Mouse (Mus musculus): Measurements from ENCODE around the gene Kcnma1. TPM values are rescaled to one million over a fixed set of nuclear protein-coding genes. Genes with fewer than 3 reads are reported as not detected.

Kcnma1 gene
- 1.1 and 1.3 TPM in 2 replicates for polyA plus RNA-seq (2014; fragmentation: Nextera tagmentation; extraction: Ambion mirVana)

- Histone ChIP-seq H3K9ac (ENCODE audit: low read length) (no peak within 1 kb of the TSS), H3K27ac (ENCODE audit: low read depth, low read length) (no peak within 1 kb of the TSS), H3K4me2 (no peak within 1 kb of the TSS), H3K4me1 (ENCODE audit: control insufficient read depth, insufficient read depth, low read length) (no peaks in the 10 kb centered on the region), H3K4me3 (ENCODE audit: low read depth, low read length) (no peak within 1 kb of the TSS), H3K36me3 (ENCODE audit: control insufficient read depth, insufficient read depth, low read length) (no peaks in the 10 kb centered on the region), H3K9me3 (ENCODE audit: control insufficient read depth, low read length) (no peaks in the 10 kb centered on the region), H3K27me3 (ENCODE audit: control insufficient read depth, insufficient read depth, low read length) (no peaks in the 10 kb centered on the region)
- ATAC-seq (ENCODE audit: low FRiP score) (no peak), DNase-seq (ENCODE audit: low spot score, missing footprints) (no peak)
- 61% methylated on average over 3 of the region's 3 CpGs for WGBS
Measured at GRCm38 (mm10) chr14:24014391-24014790, at the start of gene Kcnma1. Gene Kcnma1, minus strand, starts transcription at chr14:24014491.

GRCm38 (mm10) chr14:24059747-24060146, 45.5 kb upstream of the Kcnma1 start:
- peak; percentile 86 for DNase-seq (ENCODE audit: low spot score, missing footprints)
- ATAC-seq (ENCODE audit: low FRiP score) = no peak
- no peak overlapping the region for H3K27ac ChIP-seq (ENCODE audit: low read depth, low read length)
- H3K27me3 ChIP-seq (ENCODE audit: control insufficient read depth, insufficient read depth, low read length) = no peaks in the 10 kb centered on the region
- no peak overlapping the region for H3K4me3 ChIP-seq (ENCODE audit: low read depth, low read length)
- H3K9me3 ChIP-seq (ENCODE audit: control insufficient read depth, low read length) = no peaks in the 10 kb centered on the region
- no peaks in the 10 kb centered on the region for H3K36me3 ChIP-seq (ENCODE audit: control insufficient read depth, insufficient read depth, low read length)
- H3K9ac ChIP-seq (ENCODE audit: low read length) = no peak overlapping the region
- H3K4me2 ChIP-seq = no peak overlapping the region
- H3K4me1 ChIP-seq (ENCODE audit: control insufficient read depth, insufficient read depth, low read length) = no peaks in the 10 kb centered on the region
- 36% methylated on average over 8 of the region's 8 CpGs for WGBS

- DNase-seq (ENCODE audit: low spot score, missing footprints) (peak; percentile 35), ATAC-seq (ENCODE audit: low FRiP score) (no peak)
- no peak overlapping the region for H3K27ac ChIP-seq (ENCODE audit: low read depth, low read length)
- 87% methylated on average over 4 of the region's 4 CpGs for WGBS
- no peak overlapping the region for H3K4me2 ChIP-seq
- no peak overlapping the region for H3K4me3 ChIP-seq (ENCODE audit: low read depth, low read length)
- H3K9ac ChIP-seq (ENCODE audit: low read length) = no peak overlapping the region
- no peaks in the 10 kb centered on the region for H3K9me3 ChIP-seq (ENCODE audit: control insufficient read depth, low read length)
- H3K36me3 ChIP-seq (ENCODE audit: control insufficient read depth, insufficient read depth, low read length) = no peaks in the 10 kb centered on the region
- no peaks in the 10 kb centered on the region for H3K27me3 ChIP-seq (ENCODE audit: control insufficient read depth, insufficient read depth, low read length)
- no peaks in the 10 kb centered on the region for H3K4me1 ChIP-seq (ENCODE audit: control insufficient read depth, insufficient read depth, low read length)
Measured at GRCm38 (mm10) chr14:24059287-24059686, 45.0 kb upstream of the Kcnma1 start.

- no peaks in the 10 kb centered on the region for H3K36me3 ChIP-seq (ENCODE audit: control insufficient read depth, insufficient read depth, low read length)
- no peaks in the 10 kb centered on the region for H3K27me3 ChIP-seq (ENCODE audit: control insufficient read depth, insufficient read depth, low read length)
- H3K4me2 ChIP-seq = no peak overlapping the region
- no peak overlapping the region for H3K9ac ChIP-seq (ENCODE audit: low read length)
- DNase-seq (ENCODE audit: low spot score, missing footprints) (peak; percentile 35), ATAC-seq (ENCODE audit: low FRiP score) (no peak)
- H3K27ac ChIP-seq (ENCODE audit: low read depth, low read length) = no peak overlapping the region
- H3K4me3 ChIP-seq (ENCODE audit: low read depth, low read length) = no peak overlapping the region
- H3K9me3 ChIP-seq (ENCODE audit: control insufficient read depth, low read length) = no peaks in the 10 kb centered on the region
- 83% methylated on average over 2 of the region's 2 CpGs for WGBS
- no peaks in the 10 kb centered on the region for H3K4me1 ChIP-seq (ENCODE audit: control insufficient read depth, insufficient read depth, low read length)
Measured at GRCm38 (mm10) chr14:24051821-24052220, 37.5 kb upstream of the Kcnma1 start.

- Histone ChIP-seq H3K9ac (ENCODE audit: low read length) (no peak overlapping the region), H3K9me3 (ENCODE audit: control insufficient read depth, low read length) (no peaks in the 10 kb centered on the region), H3K4me3 (ENCODE audit: low read depth, low read length) (no peak overlapping the region), H3K27me3 (ENCODE audit: control insufficient read depth, insufficient read depth, low read length) (no peaks in the 10 kb centered on the region), H3K4me2 (no peak overlapping the region), H3K36me3 (ENCODE audit: control insufficient read depth, insufficient read depth, low read length) (no peaks in the 10 kb centered on the region), H3K27ac (ENCODE audit: low read depth, low read length) (no peak overlapping the region), H3K4me1 (ENCODE audit: control insufficient read depth, insufficient read depth, low read length) (peaks cover 13% of the 10 kb centered on the region)
- ATAC-seq (ENCODE audit: low FRiP score) (no peak), DNase-seq (ENCODE audit: low spot score, missing footprints) (no peak)
- WGBS = 24% methylated on average over 2 of the region's 2 CpGs
Measured at GRCm38 (mm10) chr14:24036609-24037008, 22.3 kb upstream of the Kcnma1 start.

GRCm38 (mm10) chr14:24036208-24036535, 21.9 kb upstream of the Kcnma1 start:
- 29% methylated on average over 4 of the region's 4 CpGs for WGBS
- Histone ChIP-seq H3K36me3 (ENCODE audit: control insufficient read depth, insufficient read depth, low read length) (no peaks in the 10 kb centered on the region), H3K4me2 (no peak overlapping the region), H3K9ac (ENCODE audit: low read length) (peak overlapping the region; percentile 4; the same call in 1 of the 2 replicates), H3K9me3 (ENCODE audit: control insufficient read depth, low read length) (no peaks in the 10 kb centered on the region), H3K4me1 (ENCODE audit: control insufficient read depth, insufficient read depth, low read length) (peaks cover 13% of the 10 kb centered on the region), H3K27ac (ENCODE audit: low read depth, low read length) (no peak overlapping the region), H3K27me3 (ENCODE audit: control insufficient read depth, insufficient read depth, low read length) (no peaks in the 10 kb centered on the region), H3K4me3 (ENCODE audit: low read depth, low read length) (no peak overlapping the region)
- ATAC-seq (ENCODE audit: low FRiP score) (no peak), DNase-seq (ENCODE audit: low spot score, missing footprints) (no peak)

- no peak overlapping the region for H3K27ac ChIP-seq (ENCODE audit: low read depth, low read length)
- H3K27me3 ChIP-seq (ENCODE audit: control insufficient read depth, insufficient read depth, low read length) = no peaks in the 10 kb centered on the region
- no peaks in the 10 kb centered on the region for H3K36me3 ChIP-seq (ENCODE audit: control insufficient read depth, insufficient read depth, low read length)
- WGBS = 14% methylated on average over 11 of the region's 11 CpGs
- H3K9ac ChIP-seq (ENCODE audit: low read length) = peak overlapping the region; percentile 4; the same call in 1 of the 2 replicates
- H3K4me3 ChIP-seq (ENCODE audit: low read depth, low read length) = no peak overlapping the region
- H3K9me3 ChIP-seq (ENCODE audit: control insufficient read depth, low read length) = no peaks in the 10 kb centered on the region
- peaks cover 13% of the 10 kb centered on the region for H3K4me1 ChIP-seq (ENCODE audit: control insufficient read depth, insufficient read depth, low read length)
- H3K4me2 ChIP-seq = no peak overlapping the region
- ATAC-seq (ENCODE audit: low FRiP score) (0 out of 2 replicates have a peak, but pooled peaks have one; percentile 61), DNase-seq (ENCODE audit: low spot score, missing footprints) (peak; percentile 84)
Measured at GRCm38 (mm10) chr14:24035486-24036207, 21.4 kb upstream of the Kcnma1 start.

- H3K27ac ChIP-seq (ENCODE audit: low read depth, low read length) = no peak overlapping the region
- H3K4me2 ChIP-seq = no peak overlapping the region
- peaks cover 13% of the 10 kb centered on the region for H3K4me1 ChIP-seq (ENCODE audit: control insufficient read depth, insufficient read depth, low read length)
- H3K27me3 ChIP-seq (ENCODE audit: control insufficient read depth, insufficient read depth, low read length) = no peaks in the 10 kb centered on the region
- H3K36me3 ChIP-seq (ENCODE audit: control insufficient read depth, insufficient read depth, low read length) = no peaks in the 10 kb centered on the region
- ATAC-seq (ENCODE audit: low FRiP score) (no peak), DNase-seq (ENCODE audit: low spot score, missing footprints) (no peak)
- no peak overlapping the region for H3K4me3 ChIP-seq (ENCODE audit: low read depth, low read length)
- WGBS = 90% methylated on average over 7 of the region's 7 CpGs
- H3K9me3 ChIP-seq (ENCODE audit: control insufficient read depth, low read length) = no peaks in the 10 kb centered on the region
- H3K9ac ChIP-seq (ENCODE audit: low read length) = no peak overlapping the region
Measured at GRCm38 (mm10) chr14:24032876-24033389, 18.6 kb upstream of the Kcnma1 start.

GRCm38 (mm10) chr14:24032201-24032600, 17.9 kb upstream of the Kcnma1 start:
- no peaks in the 10 kb centered on the region; the same call in 1 of the 2 replicates for H3K9me3 ChIP-seq (ENCODE audit: control insufficient read depth, low read length)
- WGBS = 67% methylated on average over 3 of the region's 3 CpGs
- no peak for ATAC-seq (ENCODE audit: low FRiP score)
- no peak overlapping the region for H3K4me3 ChIP-seq (ENCODE audit: low read depth, low read length)
- no peak overlapping the region for H3K27ac ChIP-seq (ENCODE audit: low read depth, low read length)
- no peaks in the 10 kb centered on the region for H3K27me3 ChIP-seq (ENCODE audit: control insufficient read depth, insufficient read depth, low read length)
- peaks cover 13% of the 10 kb centered on the region for H3K4me1 ChIP-seq (ENCODE audit: control insufficient read depth, insufficient read depth, low read length)
- no peak for DNase-seq (ENCODE audit: low spot score, missing footprints)
- no peak overlapping the region for H3K4me2 ChIP-seq
- H3K9ac ChIP-seq (ENCODE audit: low read length) = no peak overlapping the region
- no peaks in the 10 kb centered on the region for H3K36me3 ChIP-seq (ENCODE audit: control insufficient read depth, insufficient read depth, low read length)

Data from midbrain, embryonic 11.5 days (tissue).